Mouse (Mus musculus) frontal cortex, postnatal 14 days (tissue): ENCODE measurements around the gene Gtsf2.
"Not testable (repeated sequence)": the region's sequence is repeated elsewhere in the genome, so short reads cannot be mapped to it uniquely, and the experiment has no call there.

Experiments
- DNase-seq, 2 experiments: peaks; one replicate each; pipeline ENCODE4 v3.0.0; 2022; ENCODE audit warnings: low spot score in 2 of 2

Gtsf2 gene

GRCm38 (mm10) chr15:103448369-103448768 is at the start of gene Gtsf2:
Gene Gtsf2 (minus strand): TSS chr15:103448469.
- no peak for DNase-seq

GRCm38 (mm10) chr15:103496204-103497140 is 48.2 kb upstream of the Gtsf2 start:
- DNase-seq = no peak

- no peak for DNase-seq
Observed at GRCm38 (mm10) chr15:103488336-103488735, 40.1 kb upstream of the Gtsf2 start.

GRCm38 (mm10) chr15:103486658-103487057 is 38.4 kb upstream of the Gtsf2 start:
- DNase-seq = no peak

GRCm38 (mm10) chr15:103485106-103485505 is 36.8 kb upstream of the Gtsf2 start:
- DNase-seq = no peak

- DNase-seq = peak in 1 of 2 experiments; percentile 34
Observed at GRCm38 (mm10) chr15:103484490-103484889, 36.2 kb upstream of the Gtsf2 start.

- no peak for DNase-seq
Observed at GRCm38 (mm10) chr15:103482488-103482887, 34.2 kb upstream of the Gtsf2 start.

GRCm38 (mm10) chr15:103480129-103480528 is 31.9 kb upstream of the Gtsf2 start:
- DNase-seq = no peak

- DNase-seq = no peak
Observed at GRCm38 (mm10) chr15:103479080-103479606, 30.9 kb upstream of the Gtsf2 start.

GRCm38 (mm10) chr15:103473769-103474168 is 25.5 kb upstream of the Gtsf2 start:
- no peak for DNase-seq

- DNase-seq = no peak
Observed at GRCm38 (mm10) chr15:103473182-103473581, 24.9 kb upstream of the Gtsf2 start.

GRCm38 (mm10) chr15:103472265-103472664 is 24.0 kb upstream of the Gtsf2 start:
- no peak for DNase-seq

GRCm38 (mm10) chr15:103471488-103472194 is 23.4 kb upstream of the Gtsf2 start:
- DNase-seq = no peak

- DNase-seq = no peak
Observed at GRCm38 (mm10) chr15:103462539-103463261, 14.4 kb upstream of the Gtsf2 start.

- no peak for DNase-seq
Observed at GRCm38 (mm10) chr15:103454449-103454848, 6.2 kb upstream of the Gtsf2 start.

GRCm38 (mm10) chr15:103453551-103454218 is 5.4 kb upstream of the Gtsf2 start, which contains the start of gene Nckap1l:
Gene Nckap1l (plus strand): TSS chr15:103453794.
- DNase-seq = peak in 1 of 2 experiments; percentile 31

GRCm38 (mm10) chr15:103445966-103446365 is 2.3 kb downstream of the Gtsf2 start:
- DNase-seq = not testable (repeated sequence)

GRCm38 (mm10) chr15:103430241-103430640 is 18.0 kb downstream of the Gtsf2 start, which contains the start of gene Gtsf1:
Gene Gtsf1 (minus strand): TSS chr15:103430470.
- DNase-seq = no peak

GRCm38 (mm10) chr15:103427017-103427416 is 21.3 kb downstream of the Gtsf2 start:
- DNase-seq = no peak

GRCm38 (mm10) chr15:103405586-103405985 is 42.7 kb downstream of the Gtsf2 start:
- DNase-seq = not testable (repeated sequence)

GRCm38 (mm10) chr15:103401361-103401760 is 46.9 kb downstream of the Gtsf2 start:
- DNase-seq = no peak
